21 mouse cellular contexts compared by ENCODE assay signal in genomic region chr17:87237826-87238225, GRCm38 (mm10). TPM values are rescaled to one million over a fixed set of nuclear protein-coding genes. Genes with fewer than 3 reads are reported as not detected.
A peak's percentile ranks its signal among the peaks of the same experiment; 100 is the strongest.
DNase-seq lines count a peak whose midpoint lies in the region; ATAC-seq lines count a peak whose summit lies in the region.
"Had no signal": no experiment of that assay in that cellular context is flagged by ENCODE, and none has a peak within 500 bp of the region (broad histone marks: within the 10 kb centered on the region; RNA-seq: fewer than 3 reads in every experiment).

No protein-coding gene starts in this region.

- H3K9me3 ChIP-seq in forebrain, embryonic 10.5 days, result no peaks in the 10 kb centered on the region; the same call in 1 of the 2 replicates
- H3K9me3 ChIP-seq in forebrain, embryonic 16.5 days (ENCODE audit: control insufficient read depth, low read length), result peaks cover 6% of the 10 kb centered on the region; the same call in 1 of the 2 replicates
- H3K9me3 ChIP-seq in midbrain, embryonic 16.5 days (replicated peaks; ENCODE audit: control insufficient read depth, low read length, poor library complexity, severe bottlenecking), result no peaks in the 10 kb centered on the region; the same call in 1 of the 2 replicates
- H3K9me3 ChIP-seq in midbrain, embryonic 14.5 days (ENCODE audit: control insufficient read depth, low read length), result peaks cover 8% of the 10 kb centered on the region; the same call in 1 of the 2 replicates
- no peaks in the 10 kb centered on the region for H3K9me3 ChIP-seq in embryonic facial prominence, embryonic 11.5 days (replicated peaks; ENCODE audit: control insufficient read depth, low read length)
- H3K9me3 ChIP-seq in limb, embryonic 13.5 days, result peaks cover 14% of the 10 kb centered on the region; the same call in 1 of the 2 replicates
- H3K9me3 ChIP-seq in liver, embryonic 11.5 days (ENCODE audit: control insufficient read depth, low read length), result no peaks in the 10 kb centered on the region
- H3K9me3 ChIP-seq: intestine, embryonic 15.5 days; limb, embryonic 15.5 days; midbrain, embryonic 10.5 days had no signal

- H3K27ac ChIP-seq in forebrain, embryonic 10.5 days, result peak overlapping the region; percentile 44; the same call in 1 of the 2 replicates
- no peak overlapping the region for H3K27ac ChIP-seq in forebrain, embryonic 16.5 days (ENCODE audit: low read length)
- H3K27ac ChIP-seq in midbrain, embryonic 16.5 days (ENCODE audit: low read length), result peak overlapping the region; percentile 26; the same call in 1 of the 2 replicates
- H3K27ac ChIP-seq in midbrain, embryonic 14.5 days (replicated peaks; ENCODE audit: low read depth, low read length), result no peak overlapping the region
- H3K27ac ChIP-seq in embryonic facial prominence, embryonic 11.5 days (replicated peaks; ENCODE audit: low read depth, low read length), result no peak overlapping the region
- H3K27ac ChIP-seq in limb, embryonic 13.5 days, result no peak overlapping the region; the same call in 1 of the 2 replicates
- H3K27ac ChIP-seq in liver, embryonic 11.5 days (ENCODE audit: low read depth, low read length), result no peak overlapping the region
- H3K27ac ChIP-seq: embryonic facial prominence, embryonic 13.5 days; intestine, embryonic 15.5 days; left cerebral cortex, adult 2 months; limb, embryonic 15.5 days had no signal

- no peak for ATAC-seq in forebrain, embryonic 16.5 days
- ATAC-seq in midbrain, embryonic 16.5 days, result no peak
- ATAC-seq in midbrain, embryonic 14.5 days (ENCODE audit: low FRiP score, low TSS enrichment), result no peak
- no peak; the same call in 1 of the 2 replicates for ATAC-seq in embryonic facial prominence, embryonic 11.5 days (replicated peaks; ENCODE audit: insufficient number of reproducible peaks, low FRiP score, low TSS enrichment, low read depth)
- ATAC-seq in limb, embryonic 13.5 days (ENCODE audit: low FRiP score, low read depth), result 0 out of 2 replicates have a peak, but pooled peaks have one; percentile 25
- ATAC-seq in liver, embryonic 11.5 days (replicated peaks; ENCODE audit: low FRiP score), result no peak

- H3K4me2 ChIP-seq in forebrain, embryonic 16.5 days (ENCODE audit: low read length), result no peak overlapping the region
- no peak overlapping the region for H3K4me2 ChIP-seq in midbrain, embryonic 16.5 days (ENCODE audit: low read length)
- H3K4me2 ChIP-seq in midbrain, embryonic 14.5 days (ENCODE audit: low read length), result no peak overlapping the region
- no peak overlapping the region for H3K4me2 ChIP-seq in embryonic facial prominence, embryonic 11.5 days (ENCODE audit: low read depth, low read length)
- 0 out of 2 replicates have a peak overlapping the region, but pooled peaks have one; percentile 14 for H3K4me2 ChIP-seq in limb, embryonic 13.5 days (replicated peaks)
- no peak overlapping the region for H3K4me2 ChIP-seq in liver, embryonic 11.5 days
- H3K4me2 ChIP-seq: embryonic facial prominence, embryonic 13.5 days; intestine, embryonic 15.5 days; limb, embryonic 15.5 days had no signal

- no peaks in the 10 kb centered on the region for H3K36me3 ChIP-seq in forebrain, embryonic 10.5 days (replicated peaks)
- H3K36me3 ChIP-seq in forebrain, embryonic 16.5 days (ENCODE audit: control insufficient read depth, insufficient read depth), result no peaks in the 10 kb centered on the region
- no peaks in the 10 kb centered on the region for H3K36me3 ChIP-seq in midbrain, embryonic 16.5 days (ENCODE audit: control insufficient read depth, insufficient read depth, low read length)
- H3K36me3 ChIP-seq in midbrain, embryonic 14.5 days (ENCODE audit: control insufficient read depth, insufficient read depth, low read length), result no peaks in the 10 kb centered on the region
- H3K36me3 ChIP-seq in embryonic facial prominence, embryonic 11.5 days (replicated peaks; ENCODE audit: control insufficient read depth, insufficient read depth, low read depth, low read length), result no peaks in the 10 kb centered on the region
- no peaks in the 10 kb centered on the region for H3K36me3 ChIP-seq in limb, embryonic 13.5 days
- no peaks in the 10 kb centered on the region for H3K36me3 ChIP-seq in liver, embryonic 11.5 days (ENCODE audit: control insufficient read depth, insufficient read depth, low read length)
- H3K36me3 ChIP-seq: embryonic facial prominence, embryonic 13.5 days; intestine, embryonic 15.5 days; limb, embryonic 15.5 days; midbrain, embryonic 10.5 days had no signal

- H3K4me3 ChIP-seq in forebrain, embryonic 10.5 days, result no peak overlapping the region
- no peak overlapping the region for H3K4me3 ChIP-seq in forebrain, embryonic 16.5 days (replicated peaks; ENCODE audit: low read length)
- H3K4me3 ChIP-seq in midbrain, embryonic 16.5 days (ENCODE audit: low read depth, low read length), result no peak overlapping the region
- no peak overlapping the region for H3K4me3 ChIP-seq in midbrain, embryonic 14.5 days (replicated peaks; ENCODE audit: low read depth, low read length)
- H3K4me3 ChIP-seq in embryonic facial prominence, embryonic 11.5 days (ENCODE audit: low read depth, low read length), result no peak overlapping the region
- no peak overlapping the region for H3K4me3 ChIP-seq in limb, embryonic 13.5 days
- no peak overlapping the region for H3K4me3 ChIP-seq in liver, embryonic 11.5 days (ENCODE audit: low read depth, low read length)
- H3K4me3 ChIP-seq: embryonic facial prominence, embryonic 13.5 days; intestine, embryonic 15.5 days; left cerebral cortex, adult 2 months; limb, embryonic 15.5 days; midbrain, embryonic 10.5 days had no signal

- WGBS in forebrain, embryonic 10.5 days, result 77% methylated on average over 11 of the region's 11 CpGs
- WGBS in forebrain, embryonic 16.5 days, result 87% methylated on average over 11 of the region's 11 CpGs
- 89% methylated on average over 11 of the region's 11 CpGs for WGBS in midbrain, embryonic 16.5 days
- WGBS in midbrain, embryonic 14.5 days, result 88% methylated on average over 11 of the region's 11 CpGs
- WGBS in embryonic facial prominence, embryonic 11.5 days, result 52% methylated on average over 11 of the region's 11 CpGs
- 39% methylated on average over 11 of the region's 11 CpGs for WGBS in limb, embryonic 13.5 days
- 81% methylated on average over 11 of the region's 11 CpGs for WGBS in liver, embryonic 11.5 days

- DNase-seq in forebrain, embryonic 10.5 days (ENCODE audit: extremely low spot score, low spot score), result no peak
- no peak for DNase-seq in midbrain, embryonic 14.5 days
- peak; percentile 64 for DNase-seq in embryonic facial prominence, embryonic 11.5 days (ENCODE audit: low spot score)
- no peak for DNase-seq in frontal cortex, postnatal 14 days (ENCODE audit: low spot score in 2 of 2)
- no peak for DNase-seq in liver, embryonic 11.5 days (ENCODE audit: low spot score)
- DNase-seq: adrenal gland, postnatal 36 days; cerebellum, adult 11-12 months; cerebellum, postnatal 14 days; gastrocnemius, postnatal 25 days; kidney, adult 9 months; kidney, postnatal 36 days; layer of hippocampus, adult 9-11 months; right cerebral cortex, postnatal 25 days had no signal

- H3K9ac ChIP-seq in forebrain, embryonic 16.5 days (replicated peaks; ENCODE audit: low read depth, low read length), result no peak overlapping the region
- H3K9ac ChIP-seq in midbrain, embryonic 16.5 days (ENCODE audit: low read depth, low read length), result no peak overlapping the region
- H3K9ac ChIP-seq in midbrain, embryonic 14.5 days (replicated peaks; ENCODE audit: low read length), result no peak overlapping the region
- H3K9ac ChIP-seq in embryonic facial prominence, embryonic 11.5 days (replicated peaks; ENCODE audit: low read length), result no peak overlapping the region
- no peak overlapping the region for H3K9ac ChIP-seq in limb, embryonic 13.5 days
- H3K9ac ChIP-seq in liver, embryonic 11.5 days (ENCODE audit: low read depth, low read length), result no peak overlapping the region
- H3K9ac ChIP-seq: embryonic facial prominence, embryonic 13.5 days; intestine, embryonic 15.5 days; limb, embryonic 15.5 days had no signal

- no peaks in the 10 kb centered on the region for H3K27me3 ChIP-seq in forebrain, embryonic 10.5 days (ENCODE audit: poor library complexity, severe bottlenecking)
- no peaks in the 10 kb centered on the region for H3K27me3 ChIP-seq in forebrain, embryonic 16.5 days (replicated peaks; ENCODE audit: control insufficient read depth, insufficient read depth, low read length)
- no peaks in the 10 kb centered on the region for H3K27me3 ChIP-seq in midbrain, embryonic 16.5 days (ENCODE audit: control insufficient read depth, insufficient read depth, low read depth, low read length)
- H3K27me3 ChIP-seq in midbrain, embryonic 14.5 days (ENCODE audit: control insufficient read depth, insufficient read depth, low read length), result no peaks in the 10 kb centered on the region
- no peaks in the 10 kb centered on the region for H3K27me3 ChIP-seq in embryonic facial prominence, embryonic 11.5 days (ENCODE audit: control insufficient read depth, insufficient read depth, low read length)
- peaks cover 9% of the 10 kb centered on the region; the same call in 1 of the 2 replicates for H3K27me3 ChIP-seq in limb, embryonic 13.5 days
- H3K27me3 ChIP-seq in liver, embryonic 11.5 days (replicated peaks; ENCODE audit: control insufficient read depth, insufficient read depth, low read length), result no peaks in the 10 kb centered on the region
- H3K27me3 ChIP-seq: embryonic facial prominence, embryonic 13.5 days; intestine, embryonic 15.5 days; limb, embryonic 15.5 days had no signal

- H3K4me1 ChIP-seq in forebrain, embryonic 10.5 days, result peaks cover 22% of the 10 kb centered on the region
- H3K4me1 ChIP-seq in forebrain, embryonic 16.5 days (replicated peaks; ENCODE audit: control insufficient read depth, insufficient read depth, low read length), result no peaks in the 10 kb centered on the region
- peaks cover 5% of the 10 kb centered on the region; the same call in 1 of the 2 replicates for H3K4me1 ChIP-seq in midbrain, embryonic 16.5 days (ENCODE audit: control insufficient read depth, insufficient read depth, low read length)
- H3K4me1 ChIP-seq in midbrain, embryonic 14.5 days (ENCODE audit: control insufficient read depth, insufficient read depth, low read length), result peaks cover 7% of the 10 kb centered on the region; the same call in 1 of the 2 replicates
- no peaks in the 10 kb centered on the region for H3K4me1 ChIP-seq in embryonic facial prominence, embryonic 11.5 days (ENCODE audit: control insufficient read depth, insufficient read depth, low read length)
- peaks cover 27% of the 10 kb centered on the region for H3K4me1 ChIP-seq in limb, embryonic 13.5 days
- H3K4me1 ChIP-seq in liver, embryonic 11.5 days (replicated peaks; ENCODE audit: control insufficient read depth, insufficient read depth, low read length), result no peaks in the 10 kb centered on the region; the same call in 1 of the 2 replicates

RNA-seq across cellular contexts. Expression of gene Mcfd2, which starts 27.9 kb away (rescaled TPM):
- 72.8 and 74.5 TPM in 2 replicates for polyA plus RNA-seq in forebrain, embryonic 10.5 days (2016; fragmentation: Nextera tagmentation; extraction: Ambion mirVana)
- 54.1 and 57.0 TPM in 2 replicates for polyA plus RNA-seq in forebrain, embryonic 16.5 days (2015; fragmentation: Nextera tagmentation; extraction: Ambion mirVana)
- polyA plus RNA-seq in midbrain, embryonic 16.5 days (2015; fragmentation: Nextera tagmentation; extraction: Ambion mirVana), result 44.6 and 48.1 TPM in 2 replicates
- 43.1 and 48.1 TPM in 2 replicates for polyA plus RNA-seq in midbrain, embryonic 14.5 days (2014; fragmentation: Nextera tagmentation; extraction: Ambion mirVana)
- 82.0 and 85.7 TPM in 2 replicates for polyA plus RNA-seq in embryonic facial prominence, embryonic 11.5 days (2014; fragmentation: Nextera tagmentation; extraction: Ambion mirVana)
- 85.3 TPM in 2 replicates for polyA plus RNA-seq in limb, embryonic 13.5 days (2015; fragmentation: Nextera tagmentation; extraction: Ambion mirVana)
- 71.9 and 76.9 TPM in 2 replicates for polyA plus RNA-seq in liver, embryonic 11.5 days (2014; fragmentation: Nextera tagmentation; extraction: Ambion mirVana)

RNA-seq across cellular contexts. Expression of gene Ttc7, which starts 44.9 kb away (rescaled TPM):
- polyA plus RNA-seq in forebrain, embryonic 10.5 days (2016; fragmentation: Nextera tagmentation; extraction: Ambion mirVana), result 2.9 and 3.9 TPM in 2 replicates
- polyA plus RNA-seq in forebrain, embryonic 16.5 days (2015; fragmentation: Nextera tagmentation; extraction: Ambion mirVana), result 3.1 and 3.4 TPM in 2 replicates
- 4.2 and 6.4 TPM in 2 replicates for polyA plus RNA-seq in midbrain, embryonic 16.5 days (2015; fragmentation: Nextera tagmentation; extraction: Ambion mirVana)
- polyA plus RNA-seq in midbrain, embryonic 14.5 days (2014; fragmentation: Nextera tagmentation; extraction: Ambion mirVana), result 3.6 and 5.0 TPM in 2 replicates
- 2.3 and 3.3 TPM in 2 replicates for polyA plus RNA-seq in embryonic facial prominence, embryonic 11.5 days (2014; fragmentation: Nextera tagmentation; extraction: Ambion mirVana)
- 4.1 and 4.3 TPM in 2 replicates for polyA plus RNA-seq in limb, embryonic 13.5 days (2015; fragmentation: Nextera tagmentation; extraction: Ambion mirVana)
- 14.1 and 14.3 TPM in 2 replicates for polyA plus RNA-seq in liver, embryonic 11.5 days (2014; fragmentation: Nextera tagmentation; extraction: Ambion mirVana)

Comparison
In these comparisons a context has a peak if more than half of its experiments do, and no peak if none do; other contexts are left out.
1. H3K27ac ChIP-seq: peak in forebrain, embryonic 10.5 days (single experiment) and midbrain, embryonic 16.5 days (single experiment); none in forebrain, embryonic 16.5 days (single experiment), midbrain, embryonic 14.5 days (single experiment), embryonic facial prominence, embryonic 11.5 days (single experiment), limb, embryonic 13.5 days (single experiment) and liver, embryonic 11.5 days (single experiment).